Mouse (Mus musculus): ENCODE results near the gene Spns3. TPM values are rescaled to one million over a fixed set of nuclear protein-coding genes. Genes with fewer than 3 reads are reported as not detected.

The Spns3 gene
- polyA plus RNA-seq, 1 experiment from 2014 or later: not detected

- Histone ChIP-seq H3K9me3 (ENCODE audit: control insufficient read depth, low read length) (no peaks in the 10 kb centered on the region), H3K27me3 (ENCODE audit: control insufficient read depth, insufficient read depth, low read length) (peaks cover 18% of the 10 kb centered on the region), H3K36me3 (ENCODE audit: control insufficient read depth, insufficient read depth, low read length) (no peaks in the 10 kb centered on the region), H3K4me2 (no peak overlapping the region), H3K4me3 (ENCODE audit: low read depth, low read length) (no peak overlapping the region), H3K9ac (ENCODE audit: low read length) (no peak overlapping the region), H3K27ac (ENCODE audit: low read depth, low read length) (no peak overlapping the region), H3K4me1 (ENCODE audit: control insufficient read depth, insufficient read depth, low read length) (peaks cover 7% of the 10 kb centered on the region; the same call in 1 of the 2 replicates)
- DNase-seq (ENCODE audit: low spot score, missing footprints) (no peak), ATAC-seq (ENCODE audit: low FRiP score) (no peak)
- 70% methylated on average over 5 of the region's 5 CpGs for WGBS
These were observed 63.1 kb downstream of the Spns3 start for GRCm38 (mm10) chr11:72487171-72487570.

GRCm38 (mm10) chr11:72485960-72486359 lies 64.3 kb downstream of the Spns3 start:
- peaks cover 7% of the 10 kb centered on the region; the same call in 1 of the 2 replicates for H3K4me1 ChIP-seq (ENCODE audit: control insufficient read depth, insufficient read depth, low read length)
- no peak for ATAC-seq (ENCODE audit: low FRiP score)
- no peak overlapping the region for H3K4me2 ChIP-seq
- no peak overlapping the region for H3K27ac ChIP-seq (ENCODE audit: low read depth, low read length)
- H3K4me3 ChIP-seq (ENCODE audit: low read depth, low read length): no peak overlapping the region
- 75% methylated on average over 11 of the region's 11 CpGs for WGBS
- H3K27me3 ChIP-seq (ENCODE audit: control insufficient read depth, insufficient read depth, low read length): peaks cover 18% of the 10 kb centered on the region
- H3K9ac ChIP-seq (ENCODE audit: low read length): no peak overlapping the region
- no peaks in the 10 kb centered on the region for H3K36me3 ChIP-seq (ENCODE audit: control insufficient read depth, insufficient read depth, low read length)
- DNase-seq (ENCODE audit: low spot score, missing footprints): no peak
- no peaks in the 10 kb centered on the region for H3K9me3 ChIP-seq (ENCODE audit: control insufficient read depth, low read length)

- peaks cover 18% of the 10 kb centered on the region for H3K27me3 ChIP-seq (ENCODE audit: control insufficient read depth, insufficient read depth, low read length)
- no peak overlapping the region for H3K9ac ChIP-seq (ENCODE audit: low read length)
- no peak for ATAC-seq (ENCODE audit: low FRiP score)
- 46% methylated on average over 5 of the region's 5 CpGs for WGBS
- DNase-seq (ENCODE audit: low spot score, missing footprints): no peak
- peaks cover 7% of the 10 kb centered on the region; the same call in 1 of the 2 replicates for H3K4me1 ChIP-seq (ENCODE audit: control insufficient read depth, insufficient read depth, low read length)
- no peaks in the 10 kb centered on the region for H3K36me3 ChIP-seq (ENCODE audit: control insufficient read depth, insufficient read depth, low read length)
- no peak overlapping the region for H3K4me2 ChIP-seq
- H3K27ac ChIP-seq (ENCODE audit: low read depth, low read length): no peak overlapping the region
- no peak overlapping the region for H3K4me3 ChIP-seq (ENCODE audit: low read depth, low read length)
- H3K9me3 ChIP-seq (ENCODE audit: control insufficient read depth, low read length): no peaks in the 10 kb centered on the region
These were observed 65.1 kb downstream of the Spns3 start for GRCm38 (mm10) chr11:72485157-72485556.

GRCm38 (mm10) chr11:72484549-72484948 lies 65.8 kb downstream of the Spns3 start:
- DNase-seq (ENCODE audit: low spot score, missing footprints) (no peak), ATAC-seq (ENCODE audit: low FRiP score) (no peak)
- no peak overlapping the region for H3K9ac ChIP-seq (ENCODE audit: low read length)
- H3K4me1 ChIP-seq (ENCODE audit: control insufficient read depth, insufficient read depth, low read length): peaks cover 7% of the 10 kb centered on the region; the same call in 1 of the 2 replicates
- H3K4me3 ChIP-seq (ENCODE audit: low read depth, low read length): no peak overlapping the region
- H3K27ac ChIP-seq (ENCODE audit: low read depth, low read length): no peak overlapping the region
- H3K9me3 ChIP-seq (ENCODE audit: control insufficient read depth, low read length): no peaks in the 10 kb centered on the region
- 70% methylated on average over 6 of the region's 6 CpGs for WGBS
- H3K36me3 ChIP-seq (ENCODE audit: control insufficient read depth, insufficient read depth, low read length): no peaks in the 10 kb centered on the region
- H3K4me2 ChIP-seq: no peak overlapping the region
- H3K27me3 ChIP-seq (ENCODE audit: control insufficient read depth, insufficient read depth, low read length): peaks cover 18% of the 10 kb centered on the region

- Histone ChIP-seq H3K9ac (ENCODE audit: low read length) (no peak overlapping the region), H3K4me3 (ENCODE audit: low read depth, low read length) (no peak overlapping the region), H3K27me3 (ENCODE audit: control insufficient read depth, insufficient read depth, low read length) (no peaks in the 10 kb centered on the region; the same call in 1 of the 2 replicates), H3K4me2 (no peak overlapping the region), H3K4me1 (ENCODE audit: control insufficient read depth, insufficient read depth, low read length) (peaks cover 3% of the 10 kb centered on the region; the same call in 1 of the 2 replicates), H3K9me3 (ENCODE audit: control insufficient read depth, low read length) (no peaks in the 10 kb centered on the region), H3K36me3 (ENCODE audit: control insufficient read depth, insufficient read depth, low read length) (no peaks in the 10 kb centered on the region), H3K27ac (ENCODE audit: low read depth, low read length) (no peak overlapping the region)
- 87% methylated on average over 4 of the region's 4 CpGs for WGBS
- ATAC-seq (ENCODE audit: low FRiP score) (0 out of 2 replicates have a peak, but pooled peaks have one; percentile 30), DNase-seq (ENCODE audit: low spot score, missing footprints) (no peak)
These were observed 68.4 kb downstream of the Spns3 start for GRCm38 (mm10) chr11:72481952-72482351.

GRCm38 (mm10) chr11:72481313-72481712 lies 69.0 kb downstream of the Spns3 start:
- H3K27me3 ChIP-seq (ENCODE audit: control insufficient read depth, insufficient read depth, low read length): no peaks in the 10 kb centered on the region
- H3K4me1 ChIP-seq (ENCODE audit: control insufficient read depth, insufficient read depth, low read length): peaks cover 3% of the 10 kb centered on the region; the same call in 1 of the 2 replicates
- H3K9ac ChIP-seq (ENCODE audit: low read length): no peak overlapping the region
- no peak overlapping the region for H3K27ac ChIP-seq (ENCODE audit: low read depth, low read length)
- H3K36me3 ChIP-seq (ENCODE audit: control insufficient read depth, insufficient read depth, low read length): no peaks in the 10 kb centered on the region
- no peak overlapping the region for H3K4me3 ChIP-seq (ENCODE audit: low read depth, low read length)
- 80% methylated on average over 5 of the region's 5 CpGs for WGBS
- H3K4me2 ChIP-seq: no peak overlapping the region
- H3K9me3 ChIP-seq (ENCODE audit: control insufficient read depth, low read length): no peaks in the 10 kb centered on the region
- no peak for ATAC-seq (ENCODE audit: low FRiP score)
- DNase-seq (ENCODE audit: low spot score, missing footprints): no peak

- 80% methylated on average over 2 of the region's 2 CpGs for WGBS
- Histone ChIP-seq H3K4me2 (no peak overlapping the region), H3K36me3 (ENCODE audit: control insufficient read depth, insufficient read depth, low read length) (no peaks in the 10 kb centered on the region), H3K27ac (ENCODE audit: low read depth, low read length) (no peak overlapping the region), H3K27me3 (ENCODE audit: control insufficient read depth, insufficient read depth, low read length) (no peaks in the 10 kb centered on the region), H3K9me3 (ENCODE audit: control insufficient read depth, low read length) (no peaks in the 10 kb centered on the region), H3K4me3 (ENCODE audit: low read depth, low read length) (no peak overlapping the region), H3K9ac (ENCODE audit: low read length) (no peak overlapping the region), H3K4me1 (ENCODE audit: control insufficient read depth, insufficient read depth, low read length) (no peaks in the 10 kb centered on the region)
- ATAC-seq (ENCODE audit: low FRiP score): no peak
- no peak for DNase-seq (ENCODE audit: low spot score, missing footprints)
These were observed 70.8 kb downstream of the Spns3 start for GRCm38 (mm10) chr11:72479499-72479898.

GRCm38 (mm10) chr11:72478228-72478627 lies 72.1 kb downstream of the Spns3 start:
- no peaks in the 10 kb centered on the region for H3K4me1 ChIP-seq (ENCODE audit: control insufficient read depth, insufficient read depth, low read length)
- H3K4me2 ChIP-seq: no peak overlapping the region
- H3K4me3 ChIP-seq (ENCODE audit: low read depth, low read length): no peak overlapping the region
- H3K27ac ChIP-seq (ENCODE audit: low read depth, low read length): no peak overlapping the region
- 81% methylated on average over 6 of the region's 6 CpGs for WGBS
- no peak overlapping the region for H3K9ac ChIP-seq (ENCODE audit: low read length)
- H3K36me3 ChIP-seq (ENCODE audit: control insufficient read depth, insufficient read depth, low read length): no peaks in the 10 kb centered on the region
- no peaks in the 10 kb centered on the region for H3K9me3 ChIP-seq (ENCODE audit: control insufficient read depth, low read length)
- DNase-seq (ENCODE audit: low spot score, missing footprints) (peak; percentile 31), ATAC-seq (ENCODE audit: low FRiP score) (no peak)
- no peaks in the 10 kb centered on the region for H3K27me3 ChIP-seq (ENCODE audit: control insufficient read depth, insufficient read depth, low read length)

- 75% methylated on average over 1 of the region's 1 CpGs for WGBS
- no peak overlapping the region for H3K4me2 ChIP-seq
- ATAC-seq (ENCODE audit: low FRiP score) (no peak), DNase-seq (ENCODE audit: low spot score, missing footprints) (peak; percentile 65)
- H3K27ac ChIP-seq (ENCODE audit: low read depth, low read length): no peak overlapping the region
- H3K4me3 ChIP-seq (ENCODE audit: low read depth, low read length): no peak overlapping the region
- H3K27me3 ChIP-seq (ENCODE audit: control insufficient read depth, insufficient read depth, low read length): no peaks in the 10 kb centered on the region
- H3K9me3 ChIP-seq (ENCODE audit: control insufficient read depth, low read length): no peaks in the 10 kb centered on the region
- no peaks in the 10 kb centered on the region for H3K4me1 ChIP-seq (ENCODE audit: control insufficient read depth, insufficient read depth, low read length)
- no peak overlapping the region for H3K9ac ChIP-seq (ENCODE audit: low read length)
- no peaks in the 10 kb centered on the region for H3K36me3 ChIP-seq (ENCODE audit: control insufficient read depth, insufficient read depth, low read length)
These were observed 72.7 kb downstream of the Spns3 start for GRCm38 (mm10) chr11:72477653-72478052.

Data from midbrain, embryonic 11.5 days (tissue).